Mouse (Mus musculus): Measurements from ENCODE around the gene Gramd4.

- no peak for TF ChIP-seq POLR2A (IDR thresholded peaks at IDR 0.05; ENCODE audit: insufficient read length, low read depth)
- no peak for TF ChIP-seq USF1 (IDR thresholded peaks at IDR 0.05; ENCODE audit: low read depth)
- TF ChIP-seq MAX (IDR thresholded peaks at IDR 0.05; ENCODE audit: low read depth): no peak
- TF ChIP-seq E2F4 (IDR thresholded peaks at IDR 0.05; ENCODE audit: insufficient read depth): peak; percentile 68
- no peak for TF ChIP-seq REST (IDR thresholded peaks at IDR 0.05; ENCODE audit: insufficient read depth, insufficient read length)
- no peak for TF ChIP-seq POLR2AphosphoS2 (IDR thresholded peaks at IDR 0.05; ENCODE audit: insufficient read length, low read depth)
Observed at GRCm38 (mm10) chr15:86089991-86090529, 32.6 kb downstream of the Gramd4 start.

Data from myocyte (in vitro differentiated cells).